Mouse (Mus musculus) liver, adult 2 months (tissue): ENCODE results near the gene Olfr1411.

ENCODE experiments used
- CTCF ChIP-seq: fragments of 200-500 bp; IDR thresholded peaks from 2 replicates; pipeline ENCODE4 v1.5.1; 2011; ENCODE audit warnings: low read depth, low read length, control low read depth
- POLR2A ChIP-seq: fragments of 200-500 bp; IDR thresholded peaks from 2 replicates; pipeline ENCODE4 v1.6.1; 2011; ENCODE audit warnings: low read length, control low read depth; ENCODE audit not compliant: insufficient read depth; ENCODE audit errors: extremely low read depth

DNA sequence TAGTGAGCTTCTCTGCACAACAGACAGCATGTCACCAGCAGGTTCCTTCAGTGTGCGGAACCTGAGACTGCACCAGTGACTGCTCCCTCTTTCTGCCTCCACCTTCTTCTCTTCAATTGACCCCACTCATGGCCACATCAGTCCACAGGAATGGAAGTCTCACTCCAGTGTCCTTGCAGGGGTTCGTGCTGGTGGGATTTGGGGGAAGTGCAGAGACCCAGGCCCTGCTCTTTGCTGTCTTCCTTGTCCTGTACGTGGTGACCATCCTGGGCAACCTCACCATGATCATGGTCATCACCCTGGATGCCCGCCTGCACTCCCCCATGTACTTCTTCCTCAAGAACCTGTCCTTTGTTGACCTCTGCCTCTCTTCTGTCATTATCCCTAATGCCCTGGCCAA lies 13.5 kb downstream of the Olfr1411 start:
- no peak for TF ChIP-seq POLR2A
- TF ChIP-seq CTCF = no peak
